Mouse (Mus musculus): ENCODE results near the gene Pibf1.

GRCm38 (mm10) chr14:99099267-99099966, at the start of gene Pibf1, which contains the start of gene Dis3:
- no peak for TF ChIP-seq CTCF (conservative IDR thresholded peaks at IDR 0.05; ENCODE audit: low read length)
- TF ChIP-seq NANOG (IDR thresholded peaks at IDR 0.05; ENCODE audit: borderline replicate concordance, low read length), result no peak
